Mouse (Mus musculus) lung, embryonic 15.5 days (tissue): Measurements from ENCODE around the gene Alox5ap. TPM values are rescaled to one million over a fixed set of nuclear protein-coding genes. Genes with fewer than 3 reads are reported as not detected.

Source experiments
- ATAC-seq: fragments of 200-750 bp; cut with Nextera tagmentation; 2 replicates; pipeline ENCODE4 v1.8.0; 2017; ENCODE audit warnings: moderate number of reproducible peaks, borderline replicate concordance; ENCODE audit not compliant: low FRiP score, low TSS enrichment; ENCODE audit errors: extremely low read depth
- H3K27ac ChIP-seq: fragments of 300-500 bp; sonication (generic); 2 replicates; pipeline ENCODE4 v1.5.1; 2015; ENCODE audit warnings: moderate library complexity, mild to moderate bottlenecking, inconsistent platforms
- H3K27me3 ChIP-seq: fragments of 300-500 bp; sonication (generic); 2 replicates; pipeline ENCODE4 v1.6.1; 2015; ENCODE audit warnings: inconsistent platforms
- H3K36me3 ChIP-seq: fragments of 300-500 bp; sonication (generic); 2 replicates; pipeline ENCODE4 v1.6.1; 2015; ENCODE audit warnings: inconsistent platforms
- H3K4me1 ChIP-seq: fragments of 300-500 bp; sonication (generic); 2 replicates; pipeline ENCODE4 v1.6.1; 2015; ENCODE audit warnings: inconsistent platforms
- H3K4me2 ChIP-seq: fragments of 300-500 bp; sonication (generic); 2 replicates; pipeline ENCODE4 v1.6.1; 2015; ENCODE audit warnings: inconsistent platforms, mild to moderate bottlenecking, moderate library complexity
- H3K4me3 ChIP-seq: fragments of 300-500 bp; sonication (generic); 2 replicates; pipeline ENCODE4 v1.5.1; 2015; ENCODE audit warnings: mild to moderate bottlenecking, inconsistent platforms
- H3K9ac ChIP-seq: fragments of 300-500 bp; sonication (generic); 2 replicates; pipeline ENCODE4 v1.6.1; 2015; ENCODE audit warnings: inconsistent platforms
- H3K9me3 ChIP-seq: fragments of 300-500 bp; sonication (generic); 2 replicates; pipeline ENCODE4 v1.6.1; 2016; ENCODE audit warnings: inconsistent platforms
- WGBS: fragments of 180-500 bp; shearing (Covaris S2); methylation state at CpG from one replicate; pipeline ENCODE4 v1.1.7; 2015; 5-methylcytosine and 5-hydroxymethylcytosine counted together
- polyA plus RNA-seq: library from polyadenylated mRNA; unstranded; fragments of >200 nt; fragmentation: Nextera tagmentation; extraction: Ambion mirVana; gene quantifications from 2 replicates; pipeline ENCODE4 v1.2.1, GENCODE M21; 2015

The Alox5ap gene
- polyA plus RNA-seq = 19.9 and 22.4 TPM in 2 replicates

DNA sequence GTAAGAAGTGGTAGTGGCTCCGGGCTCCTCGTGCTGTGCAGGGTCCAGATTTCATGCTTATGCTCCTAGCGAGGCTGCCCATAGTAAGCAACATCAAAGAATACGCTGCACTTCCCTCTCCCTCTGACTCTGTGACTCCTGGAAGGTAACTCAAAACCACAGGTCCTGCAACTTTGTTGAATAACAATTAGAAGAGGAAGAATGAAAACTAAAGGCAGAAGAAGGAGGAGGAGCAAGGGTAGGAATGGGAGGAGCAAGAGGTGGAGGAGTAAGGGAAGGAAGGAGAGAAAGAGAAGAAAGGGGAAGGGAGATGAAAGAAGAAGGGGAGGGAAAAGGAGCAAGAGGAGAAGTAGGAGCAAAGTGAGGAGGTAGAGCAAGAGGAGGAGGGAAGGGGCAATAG is at the start of gene Alox5ap:
TSS of gene Alox5ap (plus strand) at position 363 of the 400 bp plus-strand sequence.
- 57% methylated on average over 4 of the region's 4 CpGs for WGBS
- Histone ChIP-seq H3K27ac (no peak within 1 kb of the TSS), H3K27me3 (no peaks in the 10 kb centered on the region), H3K9me3 (no peaks in the 10 kb centered on the region), H3K4me1 (no peaks in the 10 kb centered on the region), H3K9ac (no peak within 1 kb of the TSS), H3K4me3 (no peak within 1 kb of the TSS), H3K36me3 (no peaks in the 10 kb centered on the region), H3K4me2 (no peak within 1 kb of the TSS)
- ATAC-seq = no peak

DNA sequence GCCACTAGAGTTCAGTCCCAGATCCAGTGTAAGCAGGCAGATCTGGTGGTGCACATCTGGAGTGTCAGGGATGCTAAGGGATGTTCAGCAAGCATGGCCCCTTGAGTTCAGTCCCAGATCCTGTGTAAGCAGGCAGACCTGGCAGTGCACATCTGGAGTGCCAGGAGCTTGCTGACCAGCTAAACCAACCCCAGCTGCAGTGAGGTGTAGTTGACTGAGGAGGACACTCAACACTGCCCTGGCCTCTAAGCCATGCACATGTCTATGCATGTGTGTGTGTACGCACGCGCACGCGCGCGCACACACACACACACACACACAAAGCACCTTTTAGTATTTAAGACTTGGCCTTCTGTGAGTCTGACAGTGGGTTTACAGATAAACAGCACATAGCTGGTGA is 49.0 kb upstream of the Alox5ap start:
- Histone ChIP-seq H3K27me3 (no peaks in the 10 kb centered on the region), H3K4me1 (no peaks in the 10 kb centered on the region), H3K36me3 (peaks cover 53% of the 10 kb centered on the region), H3K4me3 (no peak overlapping the region), H3K9me3 (no peaks in the 10 kb centered on the region), H3K9ac (no peak overlapping the region), H3K4me2 (no peak overlapping the region), H3K27ac (no peak overlapping the region)
- 96% methylated on average over 7 of the region's 7 CpGs for WGBS
- ATAC-seq = no peak

DNA sequence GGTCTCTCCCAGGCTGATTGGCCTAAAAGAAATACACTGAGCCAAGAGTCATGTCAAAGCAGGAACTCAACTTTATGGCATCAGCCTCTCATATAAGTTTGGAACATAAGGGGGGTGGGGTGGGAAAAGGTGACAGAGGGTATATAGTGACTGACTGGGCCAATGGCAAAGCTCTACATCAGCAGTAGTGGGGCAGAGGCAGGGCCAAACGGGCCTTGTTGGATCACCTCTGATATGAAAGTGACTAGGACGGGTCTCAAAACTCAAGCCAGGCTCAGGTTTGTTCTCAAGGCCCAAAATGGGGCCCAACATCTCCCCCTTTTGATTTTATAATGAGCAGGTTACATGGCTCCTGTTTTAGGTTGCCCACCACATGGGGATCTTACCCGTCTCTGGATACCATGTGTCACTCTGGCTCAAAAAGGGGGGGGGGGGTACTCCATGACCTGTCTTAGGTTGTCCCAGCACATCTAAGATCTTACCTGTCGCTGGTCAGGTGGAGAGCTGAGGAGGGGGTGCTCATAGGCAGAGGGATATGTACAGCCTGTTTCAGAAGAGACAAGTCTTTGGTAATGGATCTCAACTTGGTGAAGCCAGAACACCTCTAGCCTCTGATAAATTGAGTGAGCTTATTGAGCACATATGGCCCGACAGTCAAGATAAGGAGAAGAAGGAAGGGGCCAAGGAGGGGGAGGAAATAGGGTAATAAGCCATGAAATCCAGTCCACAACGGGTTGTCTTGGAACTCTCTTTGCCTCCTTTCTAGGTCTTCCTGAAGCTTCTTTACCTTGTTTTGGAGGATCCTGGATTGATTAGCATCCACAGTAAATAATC is 46.8 kb upstream of the Alox5ap start:
- no peak for ATAC-seq
- 54% methylated on average over 6 of the region's 6 CpGs for WGBS
- H3K4me3 ChIP-seq = no peak overlapping the region

DNA sequence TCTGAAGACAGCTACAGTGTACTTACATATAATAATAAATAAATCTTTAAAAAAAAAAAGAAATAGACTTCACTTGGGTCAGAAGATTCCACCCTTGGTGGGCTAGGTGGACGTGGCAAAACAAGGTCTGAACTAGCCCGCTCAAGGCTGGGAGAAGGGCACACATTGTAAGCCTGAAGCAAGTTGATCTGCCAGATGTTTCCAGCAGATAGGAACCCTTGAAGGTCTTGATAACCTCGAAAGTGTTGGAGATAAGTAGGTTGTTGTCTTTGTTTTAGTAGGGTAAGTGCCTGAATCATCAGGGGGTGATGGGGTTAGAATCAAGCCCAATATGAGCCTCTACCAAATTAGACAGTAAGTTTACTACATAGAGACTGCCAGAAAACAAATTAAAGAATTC is 45.1 kb upstream of the Alox5ap start:
- no peak overlapping the region for H3K4me3 ChIP-seq
- no peak overlapping the region for H3K4me2 ChIP-seq
- ATAC-seq = no peak
- peaks cover 7% of the 10 kb centered on the region; the same call in 1 of the 2 replicates for H3K4me1 ChIP-seq
- H3K9me3 ChIP-seq = no peaks in the 10 kb centered on the region
- H3K9ac ChIP-seq = no peak overlapping the region
- H3K36me3 ChIP-seq = peaks cover 17% of the 10 kb centered on the region
- H3K27me3 ChIP-seq = no peaks in the 10 kb centered on the region
- no peak overlapping the region for H3K27ac ChIP-seq
- 58% methylated on average over 3 of the region's 3 CpGs for WGBS

More for the DNA sequence above, 46.8 kb upstream of the Alox5ap start:
- Histone ChIP-seq H3K9me3 (no peaks in the 10 kb centered on the region), H3K27ac (peak overlapping the region; percentile 20; the same call in 1 of the 2 replicates), H3K27me3 (no peaks in the 10 kb centered on the region), H3K4me2 (no peak overlapping the region), H3K4me1 (no peaks in the 10 kb centered on the region), H3K9ac (no peak overlapping the region), H3K36me3 (peaks cover 35% of the 10 kb centered on the region)

DNA sequence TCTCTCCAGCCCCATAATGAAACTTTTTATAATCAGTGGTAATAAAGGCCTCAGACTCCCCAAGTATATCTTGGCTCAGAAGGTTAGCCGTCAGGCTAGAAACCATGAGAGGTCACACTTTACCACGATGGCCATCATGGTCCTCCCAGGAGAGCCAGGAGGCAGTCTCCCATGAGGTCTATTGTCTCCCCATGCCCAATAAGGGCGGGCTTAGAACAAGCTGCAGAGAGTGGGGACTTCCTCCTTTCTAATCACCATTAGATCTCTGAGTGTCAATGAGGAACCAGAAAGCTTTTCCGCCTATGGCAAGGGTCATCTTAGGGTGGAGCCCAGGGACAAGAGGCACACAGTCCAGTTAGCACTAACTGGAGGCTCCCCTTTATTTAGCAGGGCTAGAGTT is 43.2 kb upstream of the Alox5ap start:
- H3K4me3 ChIP-seq = no peak overlapping the region
- no peak overlapping the region for H3K9ac ChIP-seq
- ATAC-seq = no peak
- H3K9me3 ChIP-seq = no peaks in the 10 kb centered on the region
- no peaks in the 10 kb centered on the region for H3K27me3 ChIP-seq
- H3K4me2 ChIP-seq = no peak overlapping the region
- no peak overlapping the region for H3K27ac ChIP-seq
- H3K4me1 ChIP-seq = peaks cover 10% of the 10 kb centered on the region; the same call in 1 of the 2 replicates
- no peaks in the 10 kb centered on the region for H3K36me3 ChIP-seq
- 84% methylated on average over 4 of the region's 4 CpGs for WGBS

DNA sequence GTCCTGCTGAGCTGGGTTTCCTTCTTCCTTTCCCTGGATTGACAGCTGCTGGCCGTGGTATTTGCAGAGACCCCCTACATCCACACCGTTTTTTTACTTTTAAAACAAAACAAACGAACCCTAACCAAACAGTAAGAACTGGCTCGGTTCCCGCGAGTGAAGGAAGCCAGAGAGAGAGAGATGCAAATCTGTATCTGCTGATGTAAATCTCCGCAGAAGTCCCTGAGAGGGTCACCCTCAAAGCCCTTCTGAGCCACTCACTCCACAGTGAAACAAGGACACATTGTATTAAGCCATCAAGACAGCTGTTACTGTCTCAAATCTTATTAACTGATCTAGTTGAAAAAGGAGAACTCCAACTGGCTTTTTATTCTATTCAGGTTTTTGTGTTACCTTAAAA is 39.9 kb upstream of the Alox5ap start:
- H3K4me1 ChIP-seq = peaks cover 13% of the 10 kb centered on the region; the same call in 1 of the 2 replicates
- H3K36me3 ChIP-seq = no peaks in the 10 kb centered on the region
- no peaks in the 10 kb centered on the region for H3K27me3 ChIP-seq
- H3K27ac ChIP-seq = no peak overlapping the region
- no peak for ATAC-seq
- WGBS = 4% methylated on average over 7 of the region's 7 CpGs
- no peak overlapping the region for H3K4me3 ChIP-seq
- H3K4me2 ChIP-seq = peak overlapping the region; percentile 6; the same call in 1 of the 2 replicates
- H3K9ac ChIP-seq = no peak overlapping the region
- H3K9me3 ChIP-seq = no peaks in the 10 kb centered on the region

DNA sequence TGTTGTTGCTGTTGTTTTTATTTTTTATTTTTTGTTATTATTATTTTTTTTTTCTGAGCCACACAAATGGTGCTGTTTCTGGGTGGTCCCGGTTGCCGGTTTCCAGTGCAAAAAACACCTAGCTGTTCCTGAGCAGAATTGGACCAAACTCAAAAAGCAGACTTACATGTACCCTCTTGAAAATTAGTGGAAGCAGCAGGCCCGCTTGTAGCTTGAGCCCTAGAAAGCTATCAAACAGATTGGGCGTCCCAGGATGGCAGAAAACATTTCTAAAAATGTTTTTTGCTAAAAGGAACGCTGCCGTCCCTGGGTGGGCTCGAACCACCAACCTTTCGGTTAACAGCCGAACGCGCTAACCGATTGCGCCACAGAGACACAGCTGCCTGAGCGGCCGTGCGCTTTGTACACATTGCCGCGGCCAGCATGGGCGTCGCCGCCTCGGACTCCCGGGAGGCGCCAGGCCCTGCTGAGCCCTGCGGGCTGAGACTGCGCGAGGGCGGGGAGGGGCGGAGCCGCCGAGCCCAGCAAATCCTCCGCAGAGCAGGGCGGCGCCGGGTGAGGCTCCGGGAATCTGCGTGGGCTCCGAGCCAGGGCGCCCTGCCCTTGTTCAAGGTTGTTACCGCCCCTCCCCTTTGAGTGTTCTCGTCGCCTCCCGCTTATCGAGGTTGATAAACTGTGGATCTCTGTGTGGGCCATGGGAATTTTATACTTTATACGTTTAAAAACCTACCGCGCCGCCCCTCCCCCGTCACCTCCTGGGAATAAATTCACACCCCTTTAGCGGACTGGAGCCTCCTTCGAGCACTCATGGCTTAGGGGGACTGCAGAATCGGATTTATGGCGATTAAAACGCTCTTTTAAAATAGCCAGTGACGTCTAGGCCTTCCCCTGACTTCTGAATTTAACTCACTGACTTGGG is 35.6 kb upstream of the Alox5ap start:
- peak; percentile 100 for ATAC-seq
- H3K4me1 ChIP-seq = peaks cover 11% of the 10 kb centered on the region; the same call in 1 of the 2 replicates
- peak overlapping the region; percentile 45 for H3K9ac ChIP-seq
- H3K36me3 ChIP-seq = no peaks in the 10 kb centered on the region
- H3K27me3 ChIP-seq = no peaks in the 10 kb centered on the region
- H3K9me3 ChIP-seq = no peaks in the 10 kb centered on the region
- H3K4me2 ChIP-seq = peak overlapping the region; percentile 54
- WGBS = 2% methylated on average over 55 of the region's 55 CpGs
- peak overlapping the region; percentile 54 for H3K4me3 ChIP-seq
- H3K27ac ChIP-seq = peak overlapping the region; percentile 91

DNA sequence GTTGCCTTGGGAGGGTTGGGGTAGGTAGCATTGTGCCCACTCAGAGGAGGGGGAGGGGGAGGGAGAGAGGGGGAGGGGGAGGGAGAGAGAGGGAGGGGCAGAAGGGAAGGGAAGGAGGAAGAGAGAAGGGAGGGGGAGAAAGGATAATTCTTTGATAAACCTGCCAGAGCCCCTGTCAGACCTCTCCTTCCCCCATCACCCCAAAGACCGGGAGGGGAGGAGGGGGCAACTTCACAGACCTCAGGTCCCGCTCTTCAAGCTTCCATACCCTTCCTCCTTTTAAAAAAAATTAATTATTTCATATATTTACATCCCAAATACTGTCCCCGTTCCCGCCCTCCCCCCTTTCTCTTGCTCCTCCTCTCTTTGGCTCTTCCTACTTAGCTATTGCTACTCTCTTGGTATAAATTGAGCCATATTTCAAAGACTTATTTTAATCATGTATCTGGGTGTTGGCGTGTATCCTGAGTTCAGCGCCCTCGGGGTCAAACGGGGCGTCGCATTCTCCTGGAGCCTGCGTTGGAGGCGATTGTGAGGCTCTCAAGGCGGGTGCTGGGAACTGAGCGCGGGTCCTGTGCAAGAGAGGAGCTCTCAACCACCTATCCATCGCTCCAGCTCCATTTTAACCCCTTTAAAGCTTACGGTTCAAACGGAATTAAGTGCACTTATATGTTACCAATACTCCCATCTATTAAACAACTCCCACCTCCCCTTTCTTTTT is 34.8 kb upstream of the Alox5ap start:
- Histone ChIP-seq H3K27ac (peak overlapping the region; percentile 91), H3K9ac (no peak overlapping the region), H3K4me1 (peaks cover 3% of the 10 kb centered on the region; the same call in 1 of the 2 replicates), H3K4me2 (peak overlapping the region; percentile 54), H3K9me3 (no peaks in the 10 kb centered on the region), H3K36me3 (no peaks in the 10 kb centered on the region), H3K4me3 (peak overlapping the region; percentile 54), H3K27me3 (no peaks in the 10 kb centered on the region)
- WGBS = 61% methylated on average over 18 of the region's 18 CpGs
- no peak for ATAC-seq

DNA sequence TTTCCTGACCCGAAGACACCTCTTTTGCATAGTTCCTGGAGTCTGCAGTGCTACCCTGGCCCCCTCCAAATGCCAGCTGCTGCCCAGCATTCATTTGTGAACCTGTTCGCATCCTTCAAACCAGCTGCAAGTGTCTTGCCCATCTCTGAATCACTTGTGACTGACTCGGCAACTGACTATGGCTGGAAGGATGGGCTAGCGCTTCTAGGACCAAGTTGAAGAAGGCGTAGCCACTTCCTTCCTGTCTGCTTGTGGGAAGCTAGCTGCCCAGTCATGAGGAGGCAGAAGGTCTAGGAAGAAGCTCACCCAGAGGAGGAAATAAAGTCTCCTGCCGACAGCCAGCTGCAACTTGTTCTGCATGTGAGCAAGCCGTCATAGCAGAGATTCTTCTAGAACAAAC is 29.6 kb upstream of the Alox5ap start:
- Histone ChIP-seq H3K9ac (no peak overlapping the region), H3K4me2 (no peak overlapping the region), H3K4me1 (no peaks in the 10 kb centered on the region), H3K4me3 (no peak overlapping the region), H3K27me3 (no peaks in the 10 kb centered on the region), H3K36me3 (no peaks in the 10 kb centered on the region), H3K9me3 (no peaks in the 10 kb centered on the region), H3K27ac (no peak overlapping the region)
- WGBS = 72% methylated on average over 7 of the region's 7 CpGs
- no peak for ATAC-seq

DNA sequence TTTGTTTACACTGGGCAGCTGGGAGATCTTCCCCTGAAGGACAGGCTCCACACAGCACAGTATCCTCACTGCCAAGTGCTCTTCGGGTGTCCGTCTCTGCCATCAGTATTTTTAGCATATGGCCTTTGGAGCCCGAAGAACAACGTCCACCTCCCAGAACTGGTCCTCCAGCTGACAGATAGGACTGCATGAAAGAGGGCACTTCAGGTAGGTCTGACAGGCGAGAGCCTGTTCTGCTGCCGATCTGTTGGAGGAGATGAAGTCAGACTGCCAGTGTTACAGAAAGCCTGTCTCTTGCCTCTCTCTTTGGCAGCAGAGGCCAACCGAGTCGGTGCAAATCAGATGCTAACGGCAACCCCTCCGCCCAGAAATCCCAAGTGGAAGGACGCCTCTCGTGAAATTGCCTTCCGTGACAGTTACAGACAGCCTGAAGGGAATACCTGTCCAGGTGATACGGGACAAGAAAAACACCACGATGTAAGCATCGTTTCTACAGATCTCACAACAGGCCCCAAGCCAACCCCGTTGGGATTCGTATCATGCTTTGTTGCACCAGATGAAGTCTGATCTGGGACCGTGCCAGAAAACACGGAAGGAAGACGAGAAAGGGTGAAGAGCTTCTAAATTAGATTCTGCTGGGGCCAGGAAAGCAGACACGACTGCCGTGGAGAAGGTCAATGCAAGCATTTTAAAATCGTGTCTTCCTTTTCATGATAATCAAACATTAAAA is 27.2 kb upstream of the Alox5ap start:
- H3K36me3 ChIP-seq = no peaks in the 10 kb centered on the region
- H3K27me3 ChIP-seq = no peaks in the 10 kb centered on the region
- 69% methylated on average over 24 of the region's 24 CpGs for WGBS
- no peak overlapping the region for H3K4me2 ChIP-seq
- no peak overlapping the region for H3K4me3 ChIP-seq
- H3K4me1 ChIP-seq = no peaks in the 10 kb centered on the region
- no peak overlapping the region for H3K9ac ChIP-seq
- no peaks in the 10 kb centered on the region for H3K9me3 ChIP-seq
- no peak for ATAC-seq
- H3K27ac ChIP-seq = no peak overlapping the region

DNA sequence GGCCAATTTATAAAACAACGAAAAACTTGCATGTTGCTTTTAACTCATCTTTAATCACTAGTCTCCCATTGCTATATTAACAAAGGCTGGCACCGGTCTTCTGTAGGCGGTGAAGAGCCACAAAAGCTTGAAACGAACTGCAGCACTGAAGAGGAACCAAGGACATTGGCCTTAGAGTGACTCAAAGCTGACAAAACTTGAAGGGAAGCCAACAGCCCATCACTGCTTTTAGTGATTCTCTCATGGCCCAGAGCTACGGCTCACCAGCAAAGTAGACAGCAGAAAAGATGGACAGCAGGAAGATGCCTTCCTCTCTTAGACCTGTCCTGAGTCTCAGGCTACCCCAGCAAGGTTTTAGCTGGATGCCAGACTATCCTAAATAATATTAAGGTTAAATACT is 22.1 kb upstream of the Alox5ap start:
- Histone ChIP-seq H3K4me1 (peaks cover 21% of the 10 kb centered on the region), H3K4me2 (no peak overlapping the region), H3K9ac (no peak overlapping the region), H3K27ac (no peak overlapping the region), H3K4me3 (no peak overlapping the region), H3K9me3 (no peaks in the 10 kb centered on the region), H3K27me3 (no peaks in the 10 kb centered on the region), H3K36me3 (no peaks in the 10 kb centered on the region)
- 83% methylated on average over 5 of the region's 5 CpGs for WGBS
- ATAC-seq = no peak
